Mouse (Mus musculus) neural tube, embryonic 13.5 days (tissue): ENCODE data around the gene Rundc1. TPM values are rescaled to one million over a fixed set of nuclear protein-coding genes. Genes with fewer than 3 reads are reported as not detected.

Experiments
- microRNA-seq: library from miRNA; unstranded; fragments of <30 nt; microRNA quantifications from one replicate; pipeline ENCODE4, GENCODE M21; 2016
- polyA plus RNA-seq: library from polyadenylated mRNA; unstranded; fragments of >200 nt; fragmentation: Nextera tagmentation; extraction: Ambion mirVana; gene quantifications from 2 replicates; pipeline ENCODE4 v1.2.1, GENCODE M21; 2015

Gene Rundc1
- polyA plus RNA-seq, 1 experiment from 2014 or later: 25.5 TPM

Small RNA genes lying within 50 kb of the gene (microRNA-seq; reads per million reads assigned to microRNA genes)
- gene Mir6929: not detected

Other genes with a start within 250 kb of the Rundc1 start
- 0.40 and 0.91 TPM in 2 replicates for gene Ccr10, start 249.6 kb upstream of the Rundc1 start, polyA plus RNA-seq
- 15.4 and 17.9 TPM in 2 replicates for gene Ezh1, start 198.6 kb upstream of the Rundc1 start, polyA plus RNA-seq
- gene Ramp2, start 179.1 kb upstream of the Rundc1 start, polyA plus RNA-seq: 97.6 and 108 TPM in 2 replicates
- 114 and 117 TPM in 2 replicates for gene Vps25, start 171.4 kb upstream of the Rundc1 start, polyA plus RNA-seq
- gene Wnk4, start 164.5 kb upstream of the Rundc1 start, polyA plus RNA-seq: 5.5 and 6.8 TPM in 2 replicates
- gene Cntd1, start 146.1 kb upstream of the Rundc1 start, polyA plus RNA-seq: 0.89 and 1.0 TPM in 2 replicates
- gene Coa3, start 146.0 kb upstream of the Rundc1 start, polyA plus RNA-seq: 211 and 238 TPM in 2 replicates
- 173 and 178 TPM in 2 replicates for gene Becn1, start 122.8 kb upstream of the Rundc1 start, polyA plus RNA-seq
- 126 and 133 TPM in 2 replicates for gene Psme3, start 108.9 kb upstream of the Rundc1 start, polyA plus RNA-seq
- 2.0 and 2.1 TPM in 2 replicates for gene Aoc2, start 100.0 kb upstream of the Rundc1 start, polyA plus RNA-seq
- 0.07 TPM in 1 of 2 replicates, not detected in the other for gene Aoc3, start 94.5 kb upstream of the Rundc1 start, polyA plus RNA-seq
- gene G6pc, start 57.5 kb upstream of the Rundc1 start, polyA plus RNA-seq: not detected in 2 replicates
- gene Aarsd1, start 7.5 kb upstream of the Rundc1 start, polyA plus RNA-seq: 79.4 and 90.0 TPM in 2 replicates
- 5.7 and 8.3 TPM in 2 replicates for gene Gm27029, start 289 bp upstream of the Rundc1 start, polyA plus RNA-seq
- 3.3 and 4.3 TPM in 2 replicates for gene Ptges3l, start 248 bp downstream of the Rundc1 start, polyA plus RNA-seq
- gene Rpl27, start 17.2 kb downstream of the Rundc1 start, polyA plus RNA-seq: 303 and 315 TPM in 2 replicates
- 3.6 and 3.8 TPM in 2 replicates for gene Ifi35, start 23.3 kb downstream of the Rundc1 start, polyA plus RNA-seq
- gene Rnd2, start 39.9 kb downstream of the Rundc1 start, polyA plus RNA-seq: 80.5 and 83.0 TPM in 2 replicates
- 72.6 and 75.8 TPM in 2 replicates for gene Vat1, start 41.1 kb downstream of the Rundc1 start, polyA plus RNA-seq
- 3.0 and 3.2 TPM in 2 replicates for gene Brca1, start 126.9 kb downstream of the Rundc1 start, polyA plus RNA-seq
- 99.4 and 107 TPM in 2 replicates for gene Nbr1, start 127.1 kb downstream of the Rundc1 start, polyA plus RNA-seq
- gene Tmem106a, start 157.2 kb downstream of the Rundc1 start, polyA plus RNA-seq: 3.5 and 4.9 TPM in 2 replicates
- gene Gm11634, start 174.2 kb downstream of the Rundc1 start, polyA plus RNA-seq: not detected in 2 replicates
- 16.0 and 16.4 TPM in 2 replicates for gene Rdm1, start 202.1 kb downstream of the Rundc1 start, polyA plus RNA-seq
- 18.1 and 19.8 TPM in 2 replicates for gene Arl4d, start 240.5 kb downstream of the Rundc1 start, polyA plus RNA-seq